Mouse (Mus musculus): ENCODE results near the gene Mettl6. TPM values are rescaled to one million over a fixed set of nuclear protein-coding genes. Genes with fewer than 3 reads are reported as not detected.

Mettl6 gene
- polyA plus RNA-seq, 1 experiment = 24.5 TPM

DNA sequence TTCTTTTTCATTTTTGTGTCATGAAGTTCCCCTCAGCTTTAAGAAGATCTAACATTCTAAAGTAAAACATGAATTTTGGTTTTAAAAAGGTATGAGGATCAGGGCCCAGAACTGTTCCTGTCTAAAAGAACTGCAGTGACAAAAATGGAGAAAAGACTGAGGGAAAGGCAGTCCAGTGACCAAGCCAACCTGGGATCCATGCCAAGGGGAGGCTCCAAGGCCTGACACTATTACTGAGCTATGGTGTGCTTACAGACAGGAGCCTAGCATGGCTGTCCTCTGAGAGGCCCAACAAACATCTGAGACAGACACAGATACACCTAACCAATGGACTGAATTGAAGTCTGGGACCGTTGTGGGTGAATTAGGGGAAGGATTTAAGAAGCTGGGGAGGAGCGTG, 15.1 kb upstream of the Mettl6 start:
- DNase-seq (ENCODE audit: low read depth) = peak; percentile 14
- TF ChIP-seq POLR2A (IDR thresholded peaks at IDR 0.05; ENCODE audit: borderline replicate concordance, extremely low read depth, insufficient read depth, insufficient read length, poor library complexity, severe bottlenecking) (no peak), CTCF (IDR thresholded peaks at IDR 0.05; ENCODE audit: borderline replicate concordance, extremely low read depth, insufficient read depth, insufficient read length) (no peak)

DNA sequence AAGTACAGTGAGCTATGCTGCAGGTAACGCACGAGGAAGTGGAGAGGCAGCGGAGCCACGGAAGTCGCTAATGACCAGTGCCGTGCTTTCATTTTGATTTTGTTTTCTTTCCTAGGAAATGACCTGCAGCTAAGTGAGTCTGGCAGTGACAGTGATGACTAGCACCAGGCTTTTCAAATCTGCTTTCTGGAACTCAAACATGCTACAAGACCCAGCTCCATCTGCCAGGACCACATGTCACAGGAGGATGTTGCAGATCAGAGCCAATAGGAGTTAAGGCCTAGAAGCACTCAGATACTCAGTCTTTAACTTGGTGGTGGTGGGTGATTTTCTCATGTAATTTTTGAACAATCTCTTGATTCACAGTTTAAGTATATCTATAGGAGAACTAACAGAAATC, 11.6 kb upstream of the Mettl6 start:
- TF ChIP-seq CTCF (IDR thresholded peaks at IDR 0.05; ENCODE audit: borderline replicate concordance, extremely low read depth, insufficient read depth, insufficient read length) = no peak
- TF ChIP-seq POLR2A (IDR thresholded peaks at IDR 0.05; ENCODE audit: borderline replicate concordance, extremely low read depth, insufficient read depth, insufficient read length, poor library complexity, severe bottlenecking) = no peak
- DNase-seq (ENCODE audit: low read depth) = peak; percentile 55

DNA sequence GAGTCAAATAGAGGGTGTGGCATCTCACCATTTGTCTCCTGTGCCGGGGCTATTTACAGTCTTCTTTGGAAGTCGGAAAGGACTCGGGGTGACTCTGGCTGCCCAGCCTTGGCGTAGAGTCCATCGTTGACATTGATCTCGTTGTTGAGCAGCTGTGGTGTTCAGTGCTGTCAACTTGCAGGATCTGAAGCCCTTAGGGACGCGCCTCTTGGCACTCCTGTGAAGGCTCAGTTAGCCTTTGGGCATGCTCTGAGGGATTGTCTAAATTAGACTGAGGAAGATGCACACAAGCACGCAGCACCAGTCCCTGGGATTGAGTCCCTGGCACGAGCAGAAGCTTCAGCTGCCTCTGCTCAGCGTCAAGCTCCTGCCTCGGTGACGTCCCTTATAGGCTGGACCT, 8.6 kb upstream of the Mettl6 start:
- DNase-seq (ENCODE audit: low read depth) = no peak
- TF ChIP-seq POLR2A (IDR thresholded peaks at IDR 0.05; ENCODE audit: borderline replicate concordance, extremely low read depth, insufficient read depth, insufficient read length, poor library complexity, severe bottlenecking) (no peak), CTCF (IDR thresholded peaks at IDR 0.05; ENCODE audit: borderline replicate concordance, extremely low read depth, insufficient read depth, insufficient read length) (no peak)

DNA sequence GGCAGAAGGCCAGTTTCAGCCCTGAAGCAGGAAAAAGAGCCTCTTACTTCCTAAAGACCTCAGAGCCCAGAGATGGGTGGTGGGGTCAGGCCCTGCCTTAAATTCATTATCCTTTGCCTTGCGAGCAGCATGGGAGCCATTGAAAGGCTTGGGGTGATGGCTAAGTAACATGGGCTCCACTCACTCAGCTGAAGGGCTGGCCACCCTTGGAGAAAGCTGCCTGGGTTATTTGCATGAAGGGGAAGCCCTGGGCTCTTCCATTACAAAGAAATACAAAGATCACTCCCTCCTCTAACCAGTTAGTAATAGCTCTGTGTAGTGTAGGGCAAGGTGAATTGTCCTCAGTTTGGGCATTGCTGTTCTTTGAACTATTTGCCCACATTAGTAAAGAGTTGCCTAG, 4.7 kb upstream of the Mettl6 start:
- TF ChIP-seq CTCF (IDR thresholded peaks at IDR 0.05; ENCODE audit: borderline replicate concordance, extremely low read depth, insufficient read depth, insufficient read length) (no peak), POLR2A (IDR thresholded peaks at IDR 0.05; ENCODE audit: borderline replicate concordance, extremely low read depth, insufficient read depth, insufficient read length, poor library complexity, severe bottlenecking) (no peak)
- no peak for DNase-seq (ENCODE audit: low read depth)

DNA sequence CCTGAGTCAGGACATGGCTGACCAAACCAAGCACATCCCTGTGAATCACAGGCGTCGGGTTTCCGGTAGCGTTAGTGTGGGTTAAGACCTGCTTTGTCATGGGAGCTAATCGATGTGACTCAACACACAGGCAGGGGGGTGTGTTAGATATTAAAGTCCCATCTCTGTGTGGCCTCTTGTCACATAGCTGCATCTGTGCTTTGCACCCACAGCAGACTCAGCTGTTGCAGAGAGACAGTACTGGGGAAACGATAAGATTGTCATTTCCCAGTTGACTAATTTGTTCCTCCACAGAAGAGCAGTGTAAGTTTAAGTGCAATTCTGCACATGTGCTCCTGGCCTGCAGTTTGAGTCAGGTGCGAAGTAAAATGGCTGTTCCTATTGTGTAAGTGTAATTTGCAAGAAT, 1.4 kb upstream of the Mettl6 start:
- DNase-seq (ENCODE audit: low read depth) = no peak
- TF ChIP-seq POLR2A (IDR thresholded peaks at IDR 0.05; ENCODE audit: borderline replicate concordance, extremely low read depth, insufficient read depth, insufficient read length, poor library complexity, severe bottlenecking) (no peak), CTCF (IDR thresholded peaks at IDR 0.05; ENCODE audit: borderline replicate concordance, extremely low read depth, insufficient read depth, insufficient read length) (no peak)

DNA sequence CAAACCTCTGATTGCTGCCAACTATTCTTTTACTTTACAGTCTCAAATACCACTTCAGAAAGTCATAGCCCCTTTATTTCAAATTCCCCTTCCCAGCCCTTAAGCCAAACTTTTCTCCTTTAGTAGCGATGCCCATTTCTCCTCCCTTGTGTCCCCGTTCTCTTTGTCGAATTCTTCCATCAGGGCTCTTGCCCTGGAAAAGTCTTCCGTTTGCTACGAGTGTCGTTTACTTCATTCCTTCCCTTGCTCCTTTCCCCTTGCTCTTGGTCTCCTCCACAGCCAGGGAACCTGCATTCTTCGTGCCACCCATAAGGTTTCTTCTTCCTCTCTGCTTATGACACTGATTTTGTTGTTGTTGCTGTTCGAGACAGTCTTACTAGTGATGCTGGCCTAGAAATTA, 698 bp upstream of the Mettl6 start:
- TF ChIP-seq CTCF (IDR thresholded peaks at IDR 0.05; ENCODE audit: borderline replicate concordance, extremely low read depth, insufficient read depth, insufficient read length) (no peak), POLR2A (IDR thresholded peaks at IDR 0.05; ENCODE audit: borderline replicate concordance, extremely low read depth, insufficient read depth, insufficient read length, poor library complexity, severe bottlenecking) (no peak)
- no peak for DNase-seq (ENCODE audit: low read depth)

DNA sequence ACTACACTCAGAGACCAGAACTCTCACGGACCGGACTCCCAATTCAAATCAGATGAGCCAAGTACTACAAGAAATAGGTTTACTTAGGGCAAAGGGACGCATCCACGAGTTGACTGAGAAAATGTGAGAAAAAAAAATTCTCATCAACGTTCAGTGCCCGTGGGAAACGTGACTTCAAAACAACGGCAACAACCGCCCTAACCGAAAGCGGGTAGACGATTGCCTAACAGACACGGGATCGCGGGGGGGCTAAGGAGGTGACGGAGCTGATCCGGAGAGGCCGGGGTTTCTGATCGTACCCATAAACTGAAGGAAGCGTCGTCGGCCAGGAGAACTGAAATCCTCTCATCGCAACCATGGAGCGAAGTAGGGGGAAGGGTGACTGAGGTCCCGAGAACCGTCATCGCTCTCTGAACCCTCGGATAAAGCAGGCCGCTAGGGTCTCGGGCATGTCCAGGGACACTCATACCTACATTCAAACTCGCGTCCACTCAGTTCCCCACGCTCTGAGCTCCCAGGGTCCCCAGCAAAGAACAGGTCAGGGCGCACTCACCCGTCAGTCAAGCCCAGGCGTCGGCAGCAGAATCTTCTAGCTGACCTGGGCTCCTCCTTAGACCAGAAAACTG, 378 bp downstream of the Mettl6 start, which contains the start of gene Eaf1:
Gene Eaf1 (plus strand): TSS at position 51 of the 626 bp plus-strand sequence.
- no peak for DNase-seq (ENCODE audit: low read depth)
- TF ChIP-seq POLR2A (IDR thresholded peaks at IDR 0.05; ENCODE audit: borderline replicate concordance, extremely low read depth, insufficient read depth, insufficient read length, poor library complexity, severe bottlenecking) (no peak), CTCF (IDR thresholded peaks at IDR 0.05; ENCODE audit: borderline replicate concordance, extremely low read depth, insufficient read depth, insufficient read length) (no peak)

DNA sequence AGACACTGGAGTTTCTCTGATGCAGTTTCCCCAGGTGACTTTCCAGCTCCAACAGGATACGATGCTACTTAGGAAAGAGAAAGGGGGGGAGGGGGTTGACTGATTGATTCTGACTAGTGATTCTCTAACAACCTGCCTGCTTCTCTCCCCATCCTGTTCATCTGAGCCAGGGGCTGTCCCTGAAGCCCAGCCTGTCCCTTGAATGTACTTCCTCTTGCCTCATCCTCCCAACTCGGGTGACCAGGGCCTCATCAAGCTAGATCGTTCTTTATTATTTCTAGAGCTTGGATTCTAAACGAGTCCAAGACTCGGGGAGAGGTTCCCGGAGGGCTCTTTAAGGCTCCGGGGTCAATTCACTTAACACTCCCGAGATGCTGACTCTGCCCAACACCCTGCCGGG, 939 bp downstream of the Mettl6 start:
- DNase-seq (ENCODE audit: low read depth) = no peak

DNA sequence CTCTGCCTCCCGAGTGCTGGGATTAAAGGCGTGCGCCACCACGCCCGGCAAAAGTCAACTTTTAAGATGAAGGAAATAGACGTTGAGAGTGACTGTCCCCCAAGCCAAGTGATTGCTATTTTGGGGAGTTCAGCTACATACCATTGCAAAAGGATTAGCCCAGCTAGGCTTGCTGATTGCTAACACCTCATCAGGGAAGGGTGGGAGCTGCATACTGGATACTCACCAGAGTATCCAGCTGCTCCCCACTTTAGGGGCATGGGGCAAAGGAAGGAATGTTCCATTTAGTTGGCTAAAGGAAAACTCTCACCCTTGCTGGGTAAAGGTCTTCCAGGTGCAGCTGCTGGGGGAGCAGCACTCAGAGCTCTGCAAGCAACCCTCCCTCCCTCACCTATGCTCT, 6.8 kb downstream of the Mettl6 start:
- no peak for TF ChIP-seq POLR2A (IDR thresholded peaks at IDR 0.05; ENCODE audit: borderline replicate concordance, extremely low read depth, insufficient read depth, insufficient read length, poor library complexity, severe bottlenecking)
- TF ChIP-seq CTCF (IDR thresholded peaks at IDR 0.05; ENCODE audit: borderline replicate concordance, extremely low read depth, insufficient read depth, insufficient read length) = no peak

More for the DNA sequence above, 939 bp downstream of the Mettl6 start:
- TF ChIP-seq CTCF (IDR thresholded peaks at IDR 0.05; ENCODE audit: borderline replicate concordance, extremely low read depth, insufficient read depth, insufficient read length) (no peak), POLR2A (IDR thresholded peaks at IDR 0.05; ENCODE audit: borderline replicate concordance, extremely low read depth, insufficient read depth, insufficient read length, poor library complexity, severe bottlenecking) (no peak)

DNA sequence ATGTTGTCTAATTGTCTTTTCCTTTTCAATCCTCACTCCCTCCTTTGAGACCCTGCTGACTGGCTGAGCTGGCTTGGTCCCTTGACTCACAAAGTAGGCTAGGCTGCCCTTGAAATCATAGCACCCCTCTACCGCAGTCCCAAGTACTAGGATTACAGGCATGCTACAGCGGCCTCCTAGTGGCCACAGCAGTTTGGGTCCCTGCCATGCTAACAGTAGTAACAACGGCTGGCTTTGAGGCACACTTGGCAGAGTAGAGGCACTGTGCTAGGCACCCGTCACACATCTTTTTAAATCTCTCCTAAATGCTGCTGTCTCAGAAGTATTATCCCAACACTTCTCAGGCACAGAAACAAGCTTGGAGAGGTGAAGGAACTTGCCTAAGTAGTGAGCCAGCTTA, 8.4 kb downstream of the Mettl6 start:
- DNase-seq (ENCODE audit: low read depth) = no peak

More for the DNA sequence above, 6.8 kb downstream of the Mettl6 start:
- no peak for DNase-seq (ENCODE audit: low read depth)

DNA sequence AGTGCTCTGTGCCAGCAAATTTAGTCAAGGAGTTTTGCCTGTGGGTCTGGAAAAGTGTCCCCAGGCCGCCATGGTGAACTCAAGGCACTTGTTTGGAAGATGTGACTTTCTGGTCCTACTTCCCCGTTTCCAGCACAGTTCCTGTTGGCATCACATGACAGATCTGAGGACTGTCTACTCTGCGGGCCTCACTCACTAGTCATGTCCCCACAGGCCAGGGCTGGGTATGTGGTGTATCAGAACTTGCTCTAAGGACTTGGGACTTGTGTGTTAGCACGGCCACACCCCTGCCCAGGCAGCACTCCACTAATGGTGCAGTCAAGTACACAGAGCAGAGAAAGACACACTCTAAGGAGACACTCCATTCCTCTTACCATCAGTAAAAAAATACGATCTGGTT, 12.4 kb downstream of the Mettl6 start:
- no peak for DNase-seq (ENCODE audit: low read depth)
- TF ChIP-seq POLR2A (IDR thresholded peaks at IDR 0.05; ENCODE audit: borderline replicate concordance, extremely low read depth, insufficient read depth, insufficient read length, poor library complexity, severe bottlenecking) (no peak), CTCF (IDR thresholded peaks at IDR 0.05; ENCODE audit: borderline replicate concordance, extremely low read depth, insufficient read depth, insufficient read length) (no peak)

More for the DNA sequence above, 8.4 kb downstream of the Mettl6 start:
- TF ChIP-seq POLR2A (IDR thresholded peaks at IDR 0.05; ENCODE audit: borderline replicate concordance, extremely low read depth, insufficient read depth, insufficient read length, poor library complexity, severe bottlenecking) (no peak), CTCF (IDR thresholded peaks at IDR 0.05; ENCODE audit: borderline replicate concordance, extremely low read depth, insufficient read depth, insufficient read length) (0 out of 2 replicates have a peak, but pooled peaks have one; percentile 0)

DNA sequence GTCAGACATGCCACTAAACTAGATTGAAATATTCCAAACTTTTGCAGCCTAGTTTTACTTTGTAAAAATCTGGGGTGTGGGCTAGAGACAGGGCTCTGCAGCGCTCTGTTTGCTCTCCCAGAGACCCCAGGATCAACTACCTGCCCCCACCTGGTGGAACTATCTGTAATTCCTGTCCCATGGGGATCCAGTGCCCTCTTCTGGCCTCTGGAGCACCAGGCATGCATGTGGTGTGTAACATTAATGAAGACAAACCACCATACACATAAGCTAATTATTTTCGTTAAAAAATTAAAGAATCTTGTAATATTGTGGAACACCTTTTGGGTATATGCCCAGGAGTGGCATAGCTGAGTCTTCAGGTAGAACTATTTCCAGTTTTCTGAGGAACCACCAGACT, 21.5 kb downstream of the Mettl6 start:
- no peak for TF ChIP-seq POLR2A (IDR thresholded peaks at IDR 0.05; ENCODE audit: borderline replicate concordance, extremely low read depth, insufficient read depth, insufficient read length, poor library complexity, severe bottlenecking)
- no peak for TF ChIP-seq CTCF (IDR thresholded peaks at IDR 0.05; ENCODE audit: borderline replicate concordance, extremely low read depth, insufficient read depth, insufficient read length)
- no peak for DNase-seq (ENCODE audit: low read depth)

Data from brain, embryonic 14.5 days (tissue).